Comparison of ENCODE assay signal across 7 mouse cellular contexts in genomic region chr2:121298131-121298530, GRCm38 (mm10). TPM values are rescaled to one million over a fixed set of nuclear protein-coding genes. Genes with fewer than 3 reads are reported as not detected.
DNase-seq lines count a peak whose midpoint lies in the region; ATAC-seq and TF ChIP-seq lines count a peak whose summit lies in the region.

No protein-coding gene starts in this region.

- 8% methylated on average over 8 of the region's 8 CpGs for WGBS in forebrain, embryonic 13.5 days
- 5% methylated on average over 8 of the region's 8 CpGs for WGBS in limb, embryonic 15.5 days

- H3K27ac ChIP-seq in ES-E14 (ENCODE audit: insufficient read depth, low read depth, low read length, poor library complexity, severe bottlenecking) = no peak overlapping the region
- H3K27ac ChIP-seq in forebrain, embryonic 13.5 days = no peak overlapping the region
- no peak overlapping the region for H3K27ac ChIP-seq in limb, embryonic 15.5 days

- in situ Hi-C loops in ES-E14 (cut with MboI; ENCODE audit: low sequenced_read_pairs in 2 of 2, unreplicated experiment in 2 of 2) = no loop called here

- H3K4me1 ChIP-seq in E14TG2a.4 (replicated peaks; ENCODE audit: low read depth, low read length) (peaks cover 93% of the 10 kb centered on the region), ES-E14 (ENCODE audit: control insufficient read depth in 2 of 2, insufficient read depth in 2 of 2, low read length in 2 of 2, poor library complexity in 1 of 2) (peaks cover 3 to 36% of the 10 kb centered on the region in 2 experiments; a peak in 3 of 4 replicates)
- H3K4me1 ChIP-seq in forebrain, embryonic 13.5 days = peaks cover 49% of the 10 kb centered on the region
- H3K4me1 ChIP-seq in limb, embryonic 15.5 days = peaks cover 41% of the 10 kb centered on the region

- peaks cover 4% of the 10 kb centered on the region; the same call in 1 of the 2 replicates for H3K9me3 ChIP-seq in E14TG2a.4 (ENCODE audit: low read length)
- H3K9me3 ChIP-seq in ES-E14 (ENCODE audit: control insufficient read depth, insufficient read depth, low read depth, low read length) = no peaks in the 10 kb centered on the region
- no peaks in the 10 kb centered on the region for H3K9me3 ChIP-seq in forebrain, embryonic 13.5 days (replicated peaks)
- no peaks in the 10 kb centered on the region for H3K9me3 ChIP-seq in limb, embryonic 15.5 days

- H3K36me3 ChIP-seq in E14TG2a.4 (ENCODE audit: insufficient read depth, low read length) = peaks cover 50% of the 10 kb centered on the region
- H3K36me3 ChIP-seq in ES-E14 (ENCODE audit: control insufficient read depth, insufficient read depth, low read length, poor library complexity, severe bottlenecking) = peaks cover 28% of the 10 kb centered on the region
- peaks cover 47% of the 10 kb centered on the region for H3K36me3 ChIP-seq in forebrain, embryonic 13.5 days (ENCODE audit: poor library complexity, severe bottlenecking)
- H3K36me3 ChIP-seq in limb, embryonic 15.5 days = peaks cover 14% of the 10 kb centered on the region; the same call in 1 of the 2 replicates

- TF ChIP-seq CTCF in E14TG2a.4 (conservative IDR thresholded peaks at IDR 0.05; ENCODE audit: low read length) = no peak

- peak overlapping the region; percentile 33; the same call in 1 of the 2 replicates for H3K9ac ChIP-seq in ES-E14 (ENCODE audit: insufficient read depth, low read depth, low read length, poor library complexity, severe bottlenecking)
- 0 out of 2 replicates have a peak overlapping the region, but pooled peaks have one; percentile 26 for H3K9ac ChIP-seq in forebrain, embryonic 13.5 days
- no peak overlapping the region for H3K9ac ChIP-seq in limb, embryonic 15.5 days

- no peak for ATAC-seq in forebrain, embryonic 13.5 days
- ATAC-seq in limb, embryonic 15.5 days (ENCODE audit: insufficient number of reproducible peaks, low FRiP score, low TSS enrichment, low read depth) = no peak

- H3K4me2 ChIP-seq in forebrain, embryonic 13.5 days = peak overlapping the region; percentile 86
- peak overlapping the region; percentile 19; the same call in 1 of the 2 replicates for H3K4me2 ChIP-seq in limb, embryonic 15.5 days

- H3K4me3 ChIP-seq in E14TG2a.4 (replicated peaks; ENCODE audit: low read length) (peak overlapping the region; percentile 46), ES-E14 (ENCODE audit: insufficient read depth in 1 of 2, low read depth in 1 of 2, low read length in 2 of 2, poor library complexity in 1 of 2, severe bottlenecking in 1 of 2) (0 out of 4 replicates have a peak overlapping the region, but pooled peaks have one; percentile 0 to 10)
- peak overlapping the region; percentile 48 for H3K4me3 ChIP-seq in forebrain, embryonic 13.5 days
- no peak overlapping the region for H3K4me3 ChIP-seq in limb, embryonic 15.5 days

- H3K27me3 ChIP-seq in E14TG2a.4 (ENCODE audit: insufficient read depth, low read length) = peaks cover 38% of the 10 kb centered on the region
- H3K27me3 ChIP-seq in forebrain, embryonic 13.5 days = no peaks in the 10 kb centered on the region
- H3K27me3 ChIP-seq in limb, embryonic 15.5 days = peaks cover 56% of the 10 kb centered on the region

- DNase-seq in ES-E14 (ENCODE audit: low read depth, low spot score) (no peak), liver (no peak)
- no peak for DNase-seq in gastrocnemius, adult 18-20 months (ENCODE audit: low spot score)
- DNase-seq in thymus, postnatal 0 days (ENCODE audit: low spot score) = no peak

TF ChIP-seq in ES-E14, 5 proteins besides CTCF, POLR2A, EP300 and RAD21:
- TF ChIP-seq HCFC1 (IDR thresholded peaks at IDR 0.05; ENCODE audit: borderline replicate concordance, insufficient read depth, low read length) = no peak
- TF ChIP-seq ZC3H11A (IDR thresholded peaks at IDR 0.05; ENCODE audit: borderline replicate concordance, low read depth, low read length) = no peak
- no peak for TF ChIP-seq CHD2 (IDR thresholded peaks at IDR 0.05; ENCODE audit: low read depth, low read length)
- TF ChIP-seq ZNF384 (IDR thresholded peaks at IDR 0.05; ENCODE audit: low read depth, low read length) = no peak
- no peak for TF ChIP-seq MAFK (IDR thresholded peaks at IDR 0.05; ENCODE audit: insufficient read depth, low read depth, low read length)

RNA-seq across cellular contexts. Expression of gene Map1a, which starts 8.7 kb away (rescaled TPM):
- total RNA-seq in ES-E14 (2012; rRNA removed) = 4.3 and 4.4 TPM in 2 replicates
- 13.2 and 14.7 TPM in 2 replicates for polyA plus RNA-seq in forebrain, embryonic 13.5 days (2015; fragmentation: Nextera tagmentation; extraction: Ambion mirVana)
- 3.8 and 3.9 TPM in 2 replicates for polyA plus RNA-seq in limb, embryonic 15.5 days (2015; fragmentation: Nextera tagmentation; extraction: Ambion mirVana)
- total RNA-seq in gastrocnemius, adult 18-20 months (2021) = 10 to 100 TPM in 1 of 2 experiments, 1 to 10 TPM in 1; 4.7 to 13.4 TPM
- polyA plus RNA-seq in thymus, postnatal 0 days (2015; fragmentation: Nextera tagmentation; extraction: Ambion mirVana) = 0.28 and 0.39 TPM in 2 replicates

RNA-seq across cellular contexts. Expression of gene Trp53bp1, which starts 26.9 kb away (rescaled TPM):
- total RNA-seq in ES-E14 (2012; rRNA removed) = 47.6 and 63.3 TPM in 2 replicates
- 179 and 204 TPM in 2 replicates for polyA plus RNA-seq in forebrain, embryonic 13.5 days (2015; fragmentation: Nextera tagmentation; extraction: Ambion mirVana)
- 52.4 and 62.6 TPM in 2 replicates for polyA plus RNA-seq in limb, embryonic 15.5 days (2015; fragmentation: Nextera tagmentation; extraction: Ambion mirVana)
- 10 to 100 TPM; 17.3 to 22.7 TPM for total RNA-seq in gastrocnemius, adult 18-20 months (2021)
- 23.0 and 24.3 TPM in 2 replicates for polyA plus RNA-seq in thymus, postnatal 0 days (2015; fragmentation: Nextera tagmentation; extraction: Ambion mirVana)

RNA-seq across cellular contexts. Expression of gene Ppip5k1, which starts 57.1 kb away (rescaled TPM):
- total RNA-seq in ES-E14 (2012; rRNA removed) = 7.6 and 8.8 TPM in 2 replicates
- 14.0 and 15.5 TPM in 2 replicates for polyA plus RNA-seq in forebrain, embryonic 13.5 days (2015; fragmentation: Nextera tagmentation; extraction: Ambion mirVana)
- 10.1 and 10.2 TPM in 2 replicates for polyA plus RNA-seq in limb, embryonic 15.5 days (2015; fragmentation: Nextera tagmentation; extraction: Ambion mirVana)
- 100 to 1,000 TPM; 107 to 127 TPM for total RNA-seq in gastrocnemius, adult 18-20 months (2021)
- 8.5 and 8.7 TPM in 2 replicates for polyA plus RNA-seq in thymus, postnatal 0 days (2015; fragmentation: Nextera tagmentation; extraction: Ambion mirVana)

RNA-seq across cellular contexts. Expression of gene Ckmt1, which starts 59.4 kb away (rescaled TPM):
- total RNA-seq in ES-E14 (2012; rRNA removed) = 8.3 and 11.3 TPM in 2 replicates
- polyA plus RNA-seq in forebrain, embryonic 13.5 days (2015; fragmentation: Nextera tagmentation; extraction: Ambion mirVana) = 11.3 and 11.9 TPM in 2 replicates
- 40.0 and 40.1 TPM in 2 replicates for polyA plus RNA-seq in limb, embryonic 15.5 days (2015; fragmentation: Nextera tagmentation; extraction: Ambion mirVana)
- not detected for total RNA-seq in gastrocnemius, adult 18-20 months (2021)
- polyA plus RNA-seq in thymus, postnatal 0 days (2015; fragmentation: Nextera tagmentation; extraction: Ambion mirVana) = 5.9 and 7.0 TPM in 2 replicates
